Mouse (Mus musculus) midbrain, postnatal 0 days (tissue): Measurements from ENCODE around the gene Ripor3. TPM values are rescaled to one million over a fixed set of nuclear protein-coding genes. Genes with fewer than 3 reads are reported as not detected.

ENCODE experiments used
- ATAC-seq: fragments of 200-750 bp; cut with Nextera tagmentation; 2 replicates; pipeline ENCODE4 v1.8.0; 2017; ENCODE audit warnings: moderate number of reproducible peaks, mild to moderate bottlenecking, moderate TSS enrichment, moderate library complexity; ENCODE audit not compliant: low FRiP score
- DNase-seq: peaks from one replicate; pipeline ENCODE4 v3.0.0-alpha.2; 2015; ENCODE audit warnings: low spot score
- H3K27ac ChIP-seq: fragments of 300-500 bp; sonication (generic); 2 replicates; pipeline ENCODE4 v1.5.1; 2014; ENCODE audit warnings: low read depth, mild to moderate bottlenecking, low read length, mixed read lengths
- H3K27me3 ChIP-seq: fragments of 300-500 bp; sonication (generic); 2 replicates; pipeline ENCODE4 v1.6.1; 2014; ENCODE audit warnings: low read length, control low read depth, mixed read lengths; ENCODE audit not compliant: insufficient read depth
- H3K36me3 ChIP-seq: fragments of 300-500 bp; sonication (generic); 2 replicates; pipeline ENCODE4 v1.6.1; 2014; ENCODE audit warnings: low read length, control low read depth, mixed read lengths; ENCODE audit not compliant: insufficient read depth
- H3K4me1 ChIP-seq: fragments of 300-500 bp; sonication (generic); 2 replicates; pipeline ENCODE4 v1.6.1; 2014; ENCODE audit warnings: mild to moderate bottlenecking, control low read depth, antibody characterized with exemption, low read length, mixed read lengths; ENCODE audit not compliant: insufficient read depth
- H3K4me2 ChIP-seq: fragments of 300-500 bp; sonication (generic); 2 replicates; pipeline ENCODE4 v1.6.1; 2014; ENCODE audit warnings: low read depth, mild to moderate bottlenecking, low read length, mixed read lengths; ENCODE audit not compliant: poor library complexity, severe bottlenecking
- H3K4me3 ChIP-seq: fragments of 300-500 bp; sonication (generic); 2 replicates; pipeline ENCODE4 v1.5.1; 2014; ENCODE audit warnings: low read depth, mild to moderate bottlenecking, low read length, moderate library complexity
- H3K9ac ChIP-seq: fragments of 300-500 bp; sonication (generic); replicated peaks from 2 replicates; pipeline ENCODE4 v1.6.1; 2014; ENCODE audit warnings: mild to moderate bottlenecking, low read length, moderate library complexity, mixed read lengths; ENCODE audit not compliant: poor library complexity, severe bottlenecking
- H3K9me3 ChIP-seq: fragments of 300-500 bp; sonication (generic); 2 replicates; pipeline ENCODE4 v1.6.1; 2016; ENCODE audit warnings: low read length, control low read depth
- CTCF ChIP-seq: IDR thresholded peaks from 2 replicates; pipeline ENCODE4 v1.5.1; 2016; ENCODE audit warnings: antibody characterized with exemption, mild to moderate bottlenecking
- WGBS: fragments of 180-500 bp; shearing (Covaris S2); extraction: QIAGEN DNeasy Blood & Tissue Kit; methylation state at CpG from one replicate; pipeline ENCODE4 v1.1.7; 2014; 5-methylcytosine and 5-hydroxymethylcytosine counted together
- polyA plus RNA-seq: library from polyadenylated mRNA; unstranded; fragments of >200 nt; fragmentation: Nextera tagmentation; extraction: Ambion mirVana; gene quantifications from 2 replicates; pipeline ENCODE4 v1.2.1, GENCODE M21; 2015
- total RNA-seq: library from RNA; depleted of rRNA; stranded (reverse); fragments of >200 nt; gene quantifications from 2 replicates; pipeline ENCODE4 v1.2.3, GENCODE M21; 2014

Ripor3 gene
- total and polyA plus RNA-seq, 2 experiments from 2014 or later, result 0.28 to 0.99 TPM

DNA sequence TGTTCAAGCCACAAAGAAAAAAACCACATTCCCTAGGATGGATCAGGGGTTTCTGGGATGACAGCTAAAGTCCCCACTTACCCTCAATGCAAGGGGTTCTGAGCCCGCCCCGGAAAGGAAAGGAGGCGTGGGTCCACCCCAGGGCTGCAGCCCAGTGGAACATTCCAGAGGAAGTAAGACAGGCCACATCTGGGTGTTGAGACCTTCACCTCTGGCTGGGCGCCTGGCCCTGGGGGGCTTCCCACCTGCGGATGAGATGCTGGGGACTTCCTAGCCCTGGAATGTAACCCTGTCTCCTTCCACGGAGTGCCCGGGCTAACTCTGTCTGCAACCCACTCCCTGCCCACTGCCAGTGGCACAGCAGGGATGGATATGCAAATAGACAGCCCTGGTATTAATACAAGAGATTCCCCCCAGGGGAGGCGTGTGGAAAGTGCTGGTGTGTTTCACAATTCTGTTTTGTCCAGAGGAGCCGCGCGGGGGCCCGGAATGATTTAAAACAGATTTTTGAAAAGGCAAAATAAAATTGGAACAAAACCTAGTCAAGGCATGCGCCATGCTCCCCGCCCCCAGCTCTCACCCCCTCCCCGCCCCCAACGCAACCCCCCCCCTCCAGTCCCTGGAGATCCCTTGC is 38.7 kb upstream of the Ripor3 start:
- Histone ChIP-seq H3K27ac (no peak overlapping the region), H3K27me3 (peaks cover 31% of the 10 kb centered on the region), H3K4me1 (no peaks in the 10 kb centered on the region), H3K9me3 (no peaks in the 10 kb centered on the region), H3K36me3 (no peaks in the 10 kb centered on the region), H3K4me3 (no peak overlapping the region), H3K4me2 (peak overlapping the region; percentile 12; the same call in 1 of the 2 replicates), H3K9ac (no peak overlapping the region)
- ATAC-seq (no peak), DNase-seq (no peak)
- no peak for TF ChIP-seq CTCF
- 14% methylated on average over 15 of the region's 16 CpGs for WGBS

- no peak overlapping the region for H3K4me2 ChIP-seq
- no peak for DNase-seq
- H3K27me3 ChIP-seq, result peaks cover 25% of the 10 kb centered on the region
- no peak overlapping the region for H3K27ac ChIP-seq
- WGBS, result 89% methylated on average over 4 of the region's 4 CpGs
- no peaks in the 10 kb centered on the region for H3K9me3 ChIP-seq
- no peak overlapping the region for H3K9ac ChIP-seq
- no peak for ATAC-seq
- peak; percentile 50 for TF ChIP-seq CTCF
- no peak overlapping the region for H3K4me3 ChIP-seq
- H3K36me3 ChIP-seq, result no peaks in the 10 kb centered on the region
- no peaks in the 10 kb centered on the region for H3K4me1 ChIP-seq
These were observed 36.0 kb upstream of the Ripor3 start for GRCm38 (mm10) chr2:168046467-168046866.

DNA sequence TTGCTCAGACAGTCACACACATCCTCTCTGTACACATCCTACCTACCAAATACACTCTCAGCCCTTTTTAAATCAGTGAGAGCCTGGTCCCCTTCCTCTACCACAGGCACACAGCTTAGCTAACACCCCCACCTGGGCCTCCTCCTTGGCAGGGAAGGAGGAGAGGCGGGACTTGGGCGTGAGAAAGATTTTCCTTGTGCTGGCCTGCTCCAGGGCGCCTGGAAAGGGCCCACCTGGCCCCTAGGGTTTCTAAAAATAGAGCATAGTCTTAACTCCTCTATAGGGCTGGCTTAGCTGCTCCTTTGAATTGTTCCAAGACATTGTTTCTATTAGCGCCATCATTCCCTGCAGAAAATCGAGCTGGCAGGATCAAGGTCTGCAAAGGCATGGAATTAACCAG is 35.4 kb upstream of the Ripor3 start:
- 13% methylated on average over 5 of the region's 5 CpGs for whole genome bisulfite sequencing
- DNase-seq, result no peak
- no peak for TF ChIP-seq CTCF

GRCm38 (mm10) chr2:168045357-168045756 is 34.9 kb upstream of the Ripor3 start:
- WGBS, result 64% methylated on average over 13 of the region's 13 CpGs
- TF ChIP-seq CTCF, result no peak
- H3K4me2 ChIP-seq, result no peak overlapping the region
- ATAC-seq (no peak), DNase-seq (no peak)
- H3K9ac ChIP-seq, result no peak overlapping the region
- no peak overlapping the region for H3K27ac ChIP-seq
- peaks cover 16% of the 10 kb centered on the region for H3K27me3 ChIP-seq
- no peaks in the 10 kb centered on the region for H3K9me3 ChIP-seq
- no peak overlapping the region for H3K4me3 ChIP-seq
- H3K36me3 ChIP-seq, result no peaks in the 10 kb centered on the region
- no peaks in the 10 kb centered on the region for H3K4me1 ChIP-seq

More for the DNA sequence above, 35.4 kb upstream of the Ripor3 start:
- Histone ChIP-seq H3K9me3 (no peaks in the 10 kb centered on the region), H3K27ac (no peak overlapping the region), H3K4me2 (no peak overlapping the region), H3K27me3 (peaks cover 20% of the 10 kb centered on the region), H3K36me3 (no peaks in the 10 kb centered on the region), H3K9ac (no peak overlapping the region), H3K4me3 (no peak overlapping the region), H3K4me1 (no peaks in the 10 kb centered on the region)
- ATAC-seq, result no peak

GRCm38 (mm10) chr2:168044681-168045287 is 34.4 kb upstream of the Ripor3 start:
- no peak for ATAC-seq

GRCm38 (mm10) chr2:168042019-168042418 is 31.6 kb upstream of the Ripor3 start:
- Histone ChIP-seq H3K36me3 (no peaks in the 10 kb centered on the region), H3K4me3 (no peak overlapping the region), H3K4me1 (no peaks in the 10 kb centered on the region), H3K27ac (no peak overlapping the region), H3K9ac (no peak overlapping the region), H3K27me3 (no peaks in the 10 kb centered on the region), H3K4me2 (no peak overlapping the region), H3K9me3 (no peaks in the 10 kb centered on the region)
- 65% methylated on average over 6 of the region's 6 CpGs for WGBS
- ATAC-seq, result no peak
- no peak for TF ChIP-seq CTCF
- peak; percentile 90 for DNase-seq

More at GRCm38 (mm10) chr2:168044681-168045287, 34.4 kb upstream of the Ripor3 start:
- no peak overlapping the region for H3K9ac ChIP-seq
- H3K4me3 ChIP-seq, result no peak overlapping the region
- no peak for DNase-seq
- H3K36me3 ChIP-seq, result no peaks in the 10 kb centered on the region
- 84% methylated on average over 10 of the region's 10 CpGs for WGBS
- no peaks in the 10 kb centered on the region for H3K4me1 ChIP-seq
- TF ChIP-seq CTCF, result no peak
- H3K27ac ChIP-seq, result no peak overlapping the region
- no peaks in the 10 kb centered on the region for H3K9me3 ChIP-seq
- H3K4me2 ChIP-seq, result no peak overlapping the region
- peaks cover 10% of the 10 kb centered on the region; the same call in 1 of the 2 replicates for H3K27me3 ChIP-seq
